Mouse (Mus musculus): Measurements from ENCODE around the gene Kptn.

The Kptn gene

DNA sequence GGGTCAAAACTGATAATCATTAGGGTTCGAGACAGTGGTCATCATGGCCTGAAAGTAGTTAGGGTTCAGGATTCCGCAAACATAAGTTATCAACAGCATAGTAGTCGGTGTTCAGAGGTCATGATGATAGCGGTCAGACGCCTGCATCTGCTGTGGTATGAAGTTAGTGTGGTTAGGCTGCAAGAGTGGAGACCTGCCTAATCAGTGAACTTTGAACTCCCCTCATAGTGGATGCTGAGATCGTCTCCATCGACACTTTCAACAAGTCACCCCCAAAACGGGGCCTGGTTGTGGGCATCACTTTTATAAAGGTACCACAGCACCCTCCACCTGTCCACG, 536 bp downstream of the Kptn start:
- in situ Hi-C loops (cut with MseI, MboI): no loop called here

GRCm38 (mm10) chr7:16125829-16126228, 6.1 kb downstream of the Kptn start:
- in situ Hi-C loops (cut with MseI, MboI): no loop called here

GRCm38 (mm10) chr7:16128344-16128743, 8.6 kb downstream of the Kptn start:
- in situ Hi-C loops (cut with MseI, MboI): no loop called here

DNA sequence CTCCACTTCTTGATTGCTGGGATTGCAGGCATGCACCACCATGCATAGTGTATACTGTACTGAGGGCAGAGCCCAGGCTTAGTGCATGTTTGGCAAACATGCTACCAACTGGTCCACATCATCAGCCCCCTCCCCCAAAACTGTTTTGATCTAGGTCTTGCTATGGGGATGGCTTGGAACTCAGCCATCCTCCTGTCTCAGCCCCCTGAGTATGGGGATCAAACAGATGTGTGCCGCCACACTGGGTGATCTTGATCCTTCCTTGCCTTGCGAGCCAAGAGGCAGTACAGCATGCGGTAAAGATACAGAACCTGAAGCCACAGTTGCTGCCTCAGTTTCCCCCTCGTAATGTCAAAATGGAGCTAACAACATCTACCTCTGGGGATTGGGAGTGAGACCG, 9.2 kb downstream of the Kptn start:
- in situ Hi-C loops (cut with MseI, MboI): no loop called here

- in situ Hi-C loops (cut with MseI, MboI): no loop called here
Measured at GRCm38 (mm10) chr7:16129421-16129845, 9.7 kb downstream of the Kptn start, which contains the start of gene Slc8a2. Gene Slc8a2 (plus strand): TSS chr7:16129826.

GRCm38 (mm10) chr7:16129846-16130691, 10.4 kb downstream of the Kptn start:
- in situ Hi-C loops (cut with MseI, MboI): no loop called here

DNA sequence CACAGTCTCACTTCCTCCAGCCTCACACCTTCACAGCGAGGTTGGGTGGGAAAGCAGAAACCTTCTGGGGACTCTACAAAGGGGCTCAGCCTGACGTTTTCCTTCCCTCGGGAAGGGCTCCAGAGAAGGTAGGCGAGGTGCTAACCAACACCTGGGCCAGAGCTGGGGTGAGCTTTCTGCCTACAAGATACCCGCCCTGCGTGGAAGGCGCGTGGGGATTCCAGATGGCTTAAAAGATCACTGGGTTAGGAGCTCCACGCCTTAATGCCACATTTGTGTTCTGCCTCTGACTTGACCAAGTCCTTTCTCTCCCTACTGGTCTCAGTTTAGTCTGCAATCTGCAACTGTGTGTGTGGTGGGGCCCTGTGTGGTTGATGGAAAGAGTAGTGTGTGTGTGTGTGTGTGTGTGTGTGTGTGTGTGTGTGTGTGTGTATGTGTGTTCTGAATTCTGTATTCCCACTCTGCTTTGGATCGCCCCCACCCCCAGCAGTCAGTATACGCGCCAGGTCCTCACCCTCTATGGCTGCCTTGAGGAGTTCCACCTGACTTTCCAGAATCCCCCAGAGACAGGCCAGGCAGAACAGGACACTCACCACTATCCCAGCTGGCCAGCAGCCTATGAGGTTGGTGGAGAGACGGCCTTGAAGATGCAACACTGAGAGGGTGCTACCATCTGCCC, 11.4 kb downstream of the Kptn start:
- in situ Hi-C loops (cut with MseI, MboI): no loop called here

GRCm38 (mm10) chr7:16132161-16132581, 12.5 kb downstream of the Kptn start:
- in situ Hi-C loops (cut with MseI, MboI): no loop called here

GRCm38 (mm10) chr7:16132926-16133325, 13.2 kb downstream of the Kptn start:
- in situ Hi-C loops (cut with MseI, MboI): no loop called here

- in situ Hi-C loops (cut with MseI, MboI): no loop called here
Measured at GRCm38 (mm10) chr7:16133691-16134090, 14.0 kb downstream of the Kptn start.

DNA sequence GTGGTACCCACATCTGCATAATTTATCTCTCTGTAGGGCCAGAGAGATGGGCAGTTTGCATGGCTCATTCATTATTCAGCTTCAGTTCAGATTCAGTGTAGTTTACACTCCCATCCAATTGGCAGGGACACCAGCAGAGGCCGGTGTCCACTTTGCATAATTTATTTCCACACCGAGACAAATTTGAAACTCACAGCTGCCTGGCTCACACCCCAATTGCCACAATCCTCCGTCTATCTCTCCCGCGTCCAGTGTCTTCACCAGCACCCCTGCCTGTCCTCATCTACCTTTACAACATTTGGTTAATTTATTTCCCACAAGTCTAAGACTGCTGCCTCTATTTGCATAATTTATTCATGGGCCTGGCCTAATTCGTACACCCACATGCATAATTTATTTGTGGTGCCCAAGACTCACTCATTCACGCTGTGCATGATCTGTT, 15.3 kb downstream of the Kptn start:
- in situ Hi-C loops (cut with MseI, MboI): no loop called here

GRCm38 (mm10) chr7:16146489-16147410, 27.1 kb downstream of the Kptn start:
- in situ Hi-C loops (cut with MseI, MboI): no loop called here

- in situ Hi-C loops (cut with MseI, MboI): no loop called here
Measured at GRCm38 (mm10) chr7:16147643-16148042, 27.9 kb downstream of the Kptn start.

DNA sequence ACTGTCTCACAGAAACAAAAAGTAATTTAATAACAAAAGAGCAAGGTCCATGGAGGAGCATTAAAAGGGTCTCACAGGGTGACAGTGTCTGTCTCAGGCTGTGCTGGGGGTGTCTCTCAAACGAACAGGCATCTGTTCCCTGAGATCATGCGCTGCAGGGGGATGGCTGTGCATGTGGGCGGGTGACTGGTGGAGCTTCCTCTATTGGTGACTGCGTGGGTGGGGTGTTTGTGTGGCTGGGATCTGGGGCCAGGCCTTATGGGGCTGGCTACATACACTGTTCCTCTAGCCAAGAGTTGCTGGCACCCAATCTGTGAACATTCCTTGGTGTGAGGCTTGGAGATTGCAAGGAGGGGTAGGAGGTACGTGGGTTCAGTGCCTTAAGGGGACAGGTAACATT, 29.5 kb downstream of the Kptn start:
- in situ Hi-C loops (cut with MseI, MboI): no loop called here

GRCm38 (mm10) chr7:16150191-16151145, 30.8 kb downstream of the Kptn start:
- in situ Hi-C loops (cut with MseI, MboI): no loop called here

DNA sequence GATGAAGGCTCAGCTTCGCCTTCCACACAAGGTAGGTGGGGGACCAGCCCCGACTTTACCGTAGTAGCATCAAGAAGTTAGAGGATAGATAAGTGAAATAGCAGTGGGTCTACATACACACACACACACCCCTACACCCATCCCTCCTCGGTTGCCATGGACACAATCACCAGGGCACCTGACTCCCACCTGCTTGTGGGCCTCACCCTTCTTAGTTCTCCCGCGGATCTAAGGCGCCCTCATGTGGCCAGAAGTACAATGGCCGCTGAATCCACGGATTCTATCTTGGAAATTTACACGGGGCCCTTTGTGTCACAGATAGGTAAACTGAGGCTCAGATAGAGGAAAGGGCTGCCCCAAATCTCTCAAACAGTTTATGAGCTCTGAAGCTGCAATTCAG, 33.8 kb downstream of the Kptn start:
- in situ Hi-C loops (cut with MseI, MboI): no loop called here

GRCm38 (mm10) chr7:16155132-16155872, 35.6 kb downstream of the Kptn start:
- in situ Hi-C loops (cut with MseI, MboI): no loop called here

- in situ Hi-C loops (cut with MseI, MboI): no loop called here
Measured at GRCm38 (mm10) chr7:16156105-16156714, 36.5 kb downstream of the Kptn start.

DNA sequence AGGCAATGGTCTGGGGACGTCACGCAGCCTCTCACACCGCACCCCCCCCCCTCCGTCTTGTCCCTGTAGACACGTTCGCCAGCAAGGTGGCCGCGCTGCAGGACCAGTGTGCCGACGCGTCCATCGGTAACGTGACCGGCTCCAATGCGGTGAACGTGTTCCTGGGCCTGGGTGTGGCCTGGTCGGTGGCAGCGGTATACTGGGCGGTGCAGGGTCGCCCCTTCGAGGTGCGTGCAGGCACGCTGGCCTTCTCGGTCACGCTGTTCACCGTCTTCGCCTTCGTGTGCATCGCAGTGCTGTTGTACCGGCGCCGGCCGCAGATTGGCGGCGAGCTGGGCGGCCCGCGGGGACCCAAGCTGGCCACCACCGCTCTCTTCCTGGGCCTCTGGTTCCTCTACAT, 39.0 kb downstream of the Kptn start:
- in situ Hi-C loops (cut with MseI, MboI): no loop called here

DNA sequence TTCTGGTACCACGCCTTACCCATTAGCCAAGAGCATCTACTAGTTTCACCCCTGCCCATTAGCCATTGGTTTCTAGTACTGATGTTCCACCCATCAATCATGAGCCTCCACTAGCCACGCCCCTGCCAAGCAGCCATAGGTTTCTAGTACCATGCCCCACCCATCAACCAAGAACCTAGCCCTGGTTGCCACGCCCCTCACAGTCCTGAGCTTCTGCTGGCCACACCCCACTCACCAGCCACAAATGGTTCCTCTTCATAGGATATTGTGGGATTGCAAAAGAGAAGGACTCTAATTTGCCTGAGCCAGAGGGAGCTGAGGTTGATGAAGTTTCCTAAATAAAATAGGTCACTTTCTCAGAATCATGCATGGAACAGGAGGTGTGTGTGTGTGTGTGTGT, 41.0 kb downstream of the Kptn start:
- in situ Hi-C loops (cut with MseI, MboI): no loop called here
